Mouse (Mus musculus) v-Abl transformed pro-B cells (cell line): ENCODE measurements around the gene Epha6.

Source experiments
- in situ Hi-C, 2 experiments: fragments of 400-800 bp; cut with MboI; formaldehyde crosslinking; loops; one replicate each; pipeline ENCODE4 v1.15.1; 2025; ENCODE audit not compliant: unreplicated experiment in 2 of 2

The Epha6 gene

DNA sequence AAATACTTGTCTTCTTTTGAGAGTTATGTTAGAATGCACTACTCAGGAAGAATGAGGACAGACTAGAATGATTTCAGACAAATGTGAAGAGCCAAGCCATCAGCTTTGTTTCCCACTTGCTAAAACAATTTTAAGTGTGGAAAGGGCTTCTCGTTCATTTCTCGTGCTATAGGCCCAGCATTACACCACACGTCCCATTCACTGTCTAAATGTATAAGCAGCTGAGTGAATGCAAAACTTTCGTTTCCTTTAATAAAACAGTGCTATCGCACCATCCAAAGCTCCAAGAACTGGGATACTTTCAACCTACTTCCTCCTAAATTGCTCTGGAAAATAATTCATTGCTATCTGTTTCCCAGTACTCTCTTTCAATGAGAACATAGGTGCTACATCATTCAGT lies 916.2 kb downstream of the Epha6 start:
- in situ Hi-C loops = loop anchor here (5.0 to 25.0 kb wide), 5 partner anchors 746 to 1256 kb away; no protein-coding TSS in a partner anchor

DNA sequence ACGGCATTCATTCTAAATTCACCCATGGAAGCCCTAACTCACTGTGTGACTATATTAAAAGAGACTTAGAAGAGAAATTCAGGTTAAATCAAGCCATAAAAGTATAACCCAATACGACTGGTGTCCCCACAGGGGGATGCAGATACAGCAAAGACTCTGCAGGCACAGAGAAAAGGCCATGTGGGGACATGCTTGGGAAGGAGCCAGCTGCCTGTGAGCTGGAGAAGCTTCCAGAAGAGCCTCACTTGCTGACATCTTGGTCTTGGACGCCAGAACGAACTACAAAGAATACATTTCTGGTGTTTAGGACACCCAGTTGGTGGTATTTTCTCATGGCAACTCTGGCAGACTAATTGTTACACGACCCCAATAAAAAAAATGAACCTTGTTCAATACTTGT lies 920.2 kb downstream of the Epha6 start:
- in situ Hi-C loops = loop anchor here (5.0 to 25.0 kb wide), 5 partner anchors 750 to 1260 kb away; no protein-coding TSS in a partner anchor

DNA sequence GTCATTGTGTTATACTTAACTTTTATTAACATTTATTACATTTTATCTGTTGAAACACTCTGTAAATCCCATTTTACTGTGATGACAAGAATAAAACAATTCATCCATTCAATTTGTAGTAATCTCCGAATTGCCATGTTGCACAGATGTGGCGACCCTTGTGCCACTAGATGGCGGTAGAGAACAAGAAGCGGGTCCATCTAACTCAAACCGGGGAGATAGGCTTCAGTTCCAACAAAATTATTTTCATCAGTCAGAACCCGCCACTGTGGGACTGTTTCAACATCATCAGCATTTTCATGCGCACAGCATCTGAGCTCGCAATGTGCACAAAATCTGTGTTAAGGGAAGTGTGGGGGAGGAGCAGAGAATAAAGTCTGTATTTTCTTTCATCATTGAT lies 921.9 kb downstream of the Epha6 start:
- in situ Hi-C loops = loop anchor here (10.0 to 25.0 kb wide), 3 partner anchors 751 to 1261 kb away; no protein-coding TSS in a partner anchor

DNA sequence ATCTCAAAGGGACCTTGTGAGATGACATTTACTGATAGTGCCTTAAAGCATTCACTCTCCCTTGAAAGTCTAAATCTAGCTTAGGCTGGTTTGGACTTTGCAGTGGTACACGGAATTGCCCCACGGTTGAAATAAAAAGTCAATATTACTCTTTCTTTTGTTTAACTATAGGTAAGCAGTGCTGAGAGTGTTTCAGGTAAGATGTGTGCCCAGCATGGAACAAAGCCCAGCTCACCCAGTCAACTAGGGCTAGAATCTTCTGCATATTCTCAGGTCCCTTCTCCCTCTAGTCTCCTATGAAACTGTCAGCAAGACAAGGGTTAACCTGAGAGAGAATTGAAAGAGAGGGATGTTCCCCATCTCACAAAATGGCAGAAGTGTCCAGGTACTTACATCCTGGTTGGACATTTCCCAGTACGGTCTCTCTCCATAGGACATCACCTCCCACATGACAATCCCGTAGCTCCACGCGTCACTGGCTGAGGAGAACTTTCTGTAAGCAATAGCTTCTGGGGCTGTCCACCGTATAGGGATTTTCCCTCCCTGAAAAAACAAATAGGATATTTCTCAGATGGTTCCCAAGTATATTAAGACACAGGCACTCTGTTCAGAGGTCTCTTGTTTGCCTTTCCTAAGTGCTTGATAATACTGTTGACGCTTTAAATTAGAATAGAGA lies 923.0 kb downstream of the Epha6 start:
- in situ Hi-C loops = loop anchor here (10.0 to 25.0 kb wide), 3 partner anchors 752 to 1262 kb away; no protein-coding TSS in a partner anchor

DNA sequence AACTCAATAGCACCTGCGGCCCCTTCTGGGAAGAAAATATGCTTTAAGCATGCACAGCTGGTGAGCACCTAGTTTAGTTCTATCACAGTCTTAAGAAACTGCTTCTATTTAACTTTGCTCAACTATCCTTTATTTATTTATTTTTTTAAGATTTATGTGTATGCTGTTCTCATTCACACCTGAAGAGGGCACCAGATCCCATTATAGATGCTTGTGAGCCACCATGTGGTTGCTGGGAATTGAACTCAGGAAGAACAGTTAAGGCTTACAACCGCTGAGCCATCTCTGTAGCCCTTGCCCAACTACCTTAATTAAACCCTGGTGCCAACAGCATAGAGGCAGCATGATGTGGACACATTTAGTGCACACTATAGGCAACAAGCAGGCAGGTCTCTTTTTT lies 938.4 kb downstream of the Epha6 start:
- in situ Hi-C loops = no loop called here

DNA sequence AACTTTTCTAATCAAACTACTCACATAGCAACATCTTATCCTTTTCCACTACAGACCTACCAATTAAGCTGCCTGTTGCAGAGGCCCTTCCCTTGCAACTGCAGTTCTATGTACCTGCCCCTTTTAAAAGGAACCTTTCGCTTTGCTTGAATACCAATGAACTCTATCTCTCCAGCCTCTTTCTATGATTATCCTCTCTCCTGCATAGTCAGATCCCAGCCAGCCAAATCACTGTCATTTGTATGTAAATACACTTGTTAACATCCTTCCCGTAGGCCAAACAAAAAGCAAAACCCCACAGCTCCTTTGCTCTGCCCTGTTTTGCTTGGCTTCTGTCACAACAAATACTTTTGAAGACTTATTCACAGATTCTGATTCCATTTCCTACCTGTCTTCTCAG lies 961.6 kb downstream of the Epha6 start:
- in situ Hi-C loops = no loop called here

DNA sequence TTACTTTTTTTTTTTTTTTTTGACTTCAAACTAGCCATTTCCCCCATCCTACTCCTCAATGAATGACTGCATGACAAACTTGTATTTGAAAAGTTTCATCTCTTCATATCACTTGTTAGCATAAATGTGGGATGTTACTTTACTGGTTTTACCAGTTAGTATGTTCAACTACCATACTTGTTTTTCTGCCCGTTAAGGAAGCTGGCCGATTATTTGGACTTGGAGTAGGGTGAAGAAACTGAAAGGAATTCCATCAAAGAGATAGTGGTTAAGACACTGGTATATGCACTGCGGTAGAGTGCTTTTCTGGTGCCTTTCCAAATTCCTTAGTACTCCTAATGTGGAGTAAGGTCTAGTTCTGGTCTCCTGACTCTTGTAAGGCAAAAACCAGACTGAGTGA lies 965.3 kb downstream of the Epha6 start:
- in situ Hi-C loops = no loop called here

DNA sequence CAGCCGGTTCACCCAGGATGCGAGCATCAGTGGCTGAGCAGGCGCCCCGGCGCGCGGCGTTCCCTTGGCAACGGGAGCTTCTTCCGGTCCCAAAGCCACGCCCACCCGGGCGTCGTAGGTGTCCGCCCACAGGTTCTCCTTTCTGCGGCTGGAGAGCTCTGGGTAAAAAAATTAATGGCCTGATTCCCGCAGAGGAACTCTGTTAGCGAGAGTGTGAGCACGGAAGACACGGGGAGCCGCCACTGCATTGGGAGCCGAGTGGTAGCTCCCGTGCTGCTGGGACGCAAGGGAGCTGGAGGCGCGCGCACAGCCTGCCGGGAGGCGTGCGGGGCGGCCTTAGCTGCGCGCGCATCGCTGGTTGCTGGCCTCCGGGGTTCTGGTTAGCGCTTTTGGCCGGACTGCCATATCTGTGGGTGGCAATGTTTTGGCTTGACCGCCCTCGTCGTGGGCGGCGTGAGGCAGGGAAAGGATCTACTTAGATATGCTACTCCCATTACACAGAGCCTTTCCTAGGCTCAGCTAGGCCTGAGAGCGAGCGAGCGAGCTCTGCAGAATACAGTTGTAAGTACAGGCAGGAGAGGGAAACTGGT lies 966.1 kb downstream of the Epha6 start, which contains the start of gene Arl6:
TSS of gene Arl6 (minus strand) at position 290 of the 590 bp plus-strand sequence.
- in situ Hi-C loops = no loop called here

DNA sequence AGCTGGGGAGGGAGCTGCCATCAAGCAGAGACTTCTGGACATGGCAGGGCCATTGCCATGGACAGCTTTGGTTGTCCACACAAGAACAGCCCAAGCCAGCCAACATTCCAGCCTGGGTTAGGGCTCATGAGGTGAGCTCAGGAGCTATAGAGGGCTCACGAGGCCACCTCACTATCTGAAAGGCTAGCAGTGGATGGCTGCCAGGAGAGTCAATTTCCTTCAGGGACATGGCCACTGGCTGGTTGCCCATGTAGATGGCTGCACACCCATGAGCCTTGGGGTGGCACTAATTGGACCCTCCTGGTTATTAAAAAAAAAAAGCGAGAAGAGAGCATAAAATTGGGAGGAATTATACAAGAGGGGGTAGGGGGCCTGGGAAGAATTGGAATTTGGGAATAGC lies 970.7 kb downstream of the Epha6 start:
- in situ Hi-C loops = no loop called here

DNA sequence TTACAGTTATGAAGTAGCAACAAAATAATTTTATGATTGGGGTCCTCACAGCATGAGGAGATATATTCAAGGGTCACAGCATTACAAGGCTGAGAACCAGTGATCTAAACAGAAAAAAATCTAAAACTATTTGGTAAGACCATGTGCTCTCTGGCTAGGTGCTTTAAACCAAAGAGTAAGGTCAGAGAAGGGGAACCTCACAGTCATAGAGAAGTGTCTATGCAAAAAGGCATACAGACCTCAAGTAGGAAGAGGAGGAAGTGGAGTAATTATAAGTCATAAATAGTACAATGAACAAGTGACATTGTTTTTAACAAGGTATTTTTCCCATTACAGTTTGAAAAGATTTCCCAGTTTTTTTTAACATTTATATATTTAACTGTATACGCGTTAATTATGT lies 983.8 kb downstream of the Epha6 start:
- in situ Hi-C loops = loop anchor here (25.0 kb wide), 2 partner anchors 984 to 1159 kb away; partner anchors contain the start of gene E330017A01Rik (in 1 of the 2)

DNA sequence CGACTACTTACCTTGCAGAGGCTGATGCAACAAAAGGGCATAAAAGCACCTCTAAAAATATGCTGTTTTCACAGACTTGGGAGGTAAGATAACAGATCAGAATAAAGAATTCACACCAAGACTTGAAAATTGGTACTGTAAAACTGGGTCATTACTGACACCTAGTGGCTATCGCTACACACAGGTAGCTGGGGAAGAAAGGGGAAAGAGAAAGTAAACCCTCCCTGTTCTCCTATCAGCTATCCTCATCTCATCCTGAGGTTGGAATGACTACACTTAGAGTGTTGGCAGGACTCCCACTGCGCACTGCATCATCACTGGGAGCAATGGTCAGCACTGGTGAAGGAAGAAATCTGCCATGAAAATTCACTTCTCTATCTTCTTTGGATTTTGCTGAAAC lies 988.2 kb downstream of the Epha6 start:
- in situ Hi-C loops = loop anchor here (5.0 to 25.0 kb wide), 4 partner anchors 140 to 1155 kb away; partner anchors contain the start of gene E330017A01Rik (in 1 of the 2)

DNA sequence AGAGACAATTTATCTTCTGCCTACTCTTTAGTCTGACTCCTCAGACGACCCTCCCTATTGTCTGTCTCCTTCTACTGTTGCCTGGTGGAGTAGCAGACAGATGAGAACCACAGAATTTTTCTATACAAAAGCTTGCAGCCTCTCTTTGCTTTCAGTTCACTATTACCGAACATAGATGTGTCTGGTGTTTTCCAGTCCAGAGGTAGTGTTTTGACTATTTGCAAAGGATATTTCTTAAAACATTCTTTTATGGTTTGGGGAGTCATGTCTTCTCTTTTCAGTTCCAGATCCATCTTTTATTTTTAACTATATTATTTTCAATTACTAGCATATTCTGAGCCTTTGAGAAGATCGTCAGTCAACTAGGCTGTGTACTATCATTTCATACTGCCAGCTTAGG lies 989.7 kb downstream of the Epha6 start:
- in situ Hi-C loops = loop anchor here (5.0 to 25.0 kb wide), 4 partner anchors 138 to 1153 kb away; partner anchors contain the start of gene E330017A01Rik (in 1 of the 2)

DNA sequence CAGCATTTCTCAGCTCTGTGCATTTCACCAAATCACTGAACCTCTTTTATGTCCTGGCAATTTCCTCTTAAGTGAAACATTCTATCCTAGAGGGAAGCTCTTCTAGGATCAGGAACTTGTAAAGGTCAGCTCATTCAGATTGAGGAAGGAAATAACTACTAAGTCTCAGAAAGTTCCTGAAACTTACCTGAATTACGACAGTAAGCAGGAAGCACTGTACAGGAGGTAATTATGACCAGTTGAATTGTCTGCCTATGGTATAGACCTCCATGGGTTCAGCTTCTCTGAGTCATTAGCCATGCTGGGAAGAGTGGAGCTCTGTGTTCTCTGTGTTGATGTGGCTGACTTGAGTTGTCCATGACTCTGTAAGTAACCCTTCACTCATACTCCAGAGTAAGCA lies 994.6 kb downstream of the Epha6 start:
- in situ Hi-C loops = loop anchor here (25.0 kb wide), 2 partner anchors 973 to 1148 kb away; partner anchors contain the start of gene E330017A01Rik (in 1 of the 2)

DNA sequence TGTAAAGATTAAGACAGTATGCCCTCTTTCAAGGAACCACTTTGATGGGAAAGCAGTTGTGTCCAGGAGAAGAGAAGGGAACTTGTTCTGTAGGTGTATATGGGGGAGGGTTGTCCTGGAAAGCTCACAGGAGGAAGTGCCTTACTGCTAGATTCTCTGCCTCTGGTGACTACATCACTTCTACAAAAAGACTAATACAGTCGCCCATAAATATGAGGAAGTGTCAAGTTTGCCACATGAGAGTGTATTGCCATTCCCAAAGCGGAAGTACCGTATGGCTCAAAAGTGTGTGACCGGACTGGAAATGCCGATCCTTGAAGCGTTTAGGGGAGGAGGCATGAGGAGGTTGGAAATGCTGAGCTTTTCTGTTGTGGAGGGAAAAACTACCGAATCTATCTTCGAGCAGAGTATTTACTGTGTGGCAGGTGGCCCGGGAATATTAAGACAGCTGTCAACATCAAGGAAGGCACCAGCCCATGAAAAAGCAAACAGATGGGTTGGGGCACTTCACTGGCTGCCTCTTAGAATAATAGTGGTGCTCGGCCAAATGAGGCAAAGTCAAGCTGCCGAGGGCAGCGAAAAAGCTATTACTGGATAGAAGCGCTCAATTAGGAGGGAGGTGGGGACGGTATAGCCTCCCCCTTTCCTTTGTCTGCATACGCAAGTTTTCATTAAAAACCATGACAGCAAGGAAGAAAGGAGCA lies 1001.1 kb downstream of the Epha6 start:
- in situ Hi-C loops = loop anchor here (25.0 kb wide), 2 partner anchors 967 to 1142 kb away; partner anchors contain the start of gene E330017A01Rik (in 1 of the 2)
